Mouse (Mus musculus) heart, embryonic 14.5 days (tissue): Measurements from ENCODE around the gene Pde2a. TPM values are rescaled to one million over a fixed set of nuclear protein-coding genes. Genes with fewer than 3 reads are reported as not detected.

Source experiments
- ATAC-seq: fragments of 200-750 bp; cut with Nextera tagmentation; 2 replicates; pipeline ENCODE4 v1.8.0; 2017; ENCODE audit warnings: low read depth, moderate TSS enrichment; ENCODE audit not compliant: insufficient number of reproducible peaks, insufficient read depth, low FRiP score
- H3K27ac ChIP-seq, 2 experiments: fragments of 200-500 bp in 1 of 2; fragments of 300-500 bp in 1 of 2; sonication (generic) in 1 of 2; replicated peaks in 1 of 2; 2 replicates each; pipeline ENCODE4 v1.5.1; 2012 to 2014; ENCODE audit warnings: low read depth in 2 of 2, low read length in 2 of 2, control low read depth in 1 of 2, mild to moderate bottlenecking in 1 of 2, mixed read lengths in 1 of 2; ENCODE audit not compliant: control insufficient read depth in 1 of 2, insufficient read depth in 1 of 2
- H3K27me3 ChIP-seq: fragments of 300-500 bp; sonication (generic); 2 replicates; pipeline ENCODE4 v1.6.1; 2014; ENCODE audit warnings: mild to moderate bottlenecking, low read length, control low read depth; ENCODE audit not compliant: control insufficient read depth, insufficient read depth
- H3K36me3 ChIP-seq: fragments of 300-500 bp; sonication (generic); 2 replicates; pipeline ENCODE4 v1.6.1; 2014; ENCODE audit warnings: mild to moderate bottlenecking, control low read depth, low read length, mixed read lengths; ENCODE audit not compliant: control insufficient read depth, insufficient read depth
- H3K4me1 ChIP-seq, 2 experiments: fragments of 200-500 bp in 1 of 2; fragments of 300-500 bp in 1 of 2; sonication (generic) in 1 of 2; 2 replicates each; pipeline ENCODE4 v1.6.1; 2012 to 2014; ENCODE audit warnings: low read length in 2 of 2, control low read depth in 1 of 2, mixed read lengths in 1 of 2; ENCODE audit not compliant: control insufficient read depth in 2 of 2, insufficient read depth in 2 of 2
- H3K4me2 ChIP-seq: fragments of 300-500 bp; sonication (generic); 2 replicates; pipeline ENCODE4 v1.6.1; 2014; ENCODE audit warnings: mild to moderate bottlenecking, low read length
- H3K4me3 ChIP-seq, 2 experiments: fragments of 200-500 bp in 1 of 2; fragments of 300-500 bp in 1 of 2; sonication (generic) in 1 of 2; 2 replicates each; pipeline ENCODE4 v1.5.1; 2012 to 2014; ENCODE audit warnings: low read length in 2 of 2, mild to moderate bottlenecking in 2 of 2, control low read depth in 1 of 2, low read depth in 1 of 2, moderate library complexity in 1 of 2; ENCODE audit not compliant: control insufficient read depth in 1 of 2, insufficient read depth in 1 of 2
- H3K9ac ChIP-seq: fragments of 300-500 bp; sonication (generic); 2 replicates; pipeline ENCODE4 v1.6.1; 2014; ENCODE audit warnings: mild to moderate bottlenecking, low read length
- H3K9me3 ChIP-seq: fragments of 300-500 bp; sonication (generic); 2 replicates; pipeline ENCODE4 v1.6.1; 2016; ENCODE audit warnings: low read length, control low read depth; ENCODE audit not compliant: control insufficient read depth
- WGBS: fragments of 180-500 bp; shearing (Covaris S2); extraction: QIAGEN DNeasy Blood & Tissue Kit; methylation state at CpG from one replicate; pipeline ENCODE4 v1.1.7; 2014; 5-methylcytosine and 5-hydroxymethylcytosine counted together
- polyA plus RNA-seq: library from polyadenylated mRNA; unstranded; fragments of >200 nt; fragmentation: Nextera tagmentation; extraction: Ambion mirVana; gene quantifications from 2 replicates; pipeline ENCODE4 v1.2.1, GENCODE M21; 2014

The Pde2a gene
- polyA plus RNA-seq, 1 experiment from 2014 or later: 13.8 TPM

DNA sequence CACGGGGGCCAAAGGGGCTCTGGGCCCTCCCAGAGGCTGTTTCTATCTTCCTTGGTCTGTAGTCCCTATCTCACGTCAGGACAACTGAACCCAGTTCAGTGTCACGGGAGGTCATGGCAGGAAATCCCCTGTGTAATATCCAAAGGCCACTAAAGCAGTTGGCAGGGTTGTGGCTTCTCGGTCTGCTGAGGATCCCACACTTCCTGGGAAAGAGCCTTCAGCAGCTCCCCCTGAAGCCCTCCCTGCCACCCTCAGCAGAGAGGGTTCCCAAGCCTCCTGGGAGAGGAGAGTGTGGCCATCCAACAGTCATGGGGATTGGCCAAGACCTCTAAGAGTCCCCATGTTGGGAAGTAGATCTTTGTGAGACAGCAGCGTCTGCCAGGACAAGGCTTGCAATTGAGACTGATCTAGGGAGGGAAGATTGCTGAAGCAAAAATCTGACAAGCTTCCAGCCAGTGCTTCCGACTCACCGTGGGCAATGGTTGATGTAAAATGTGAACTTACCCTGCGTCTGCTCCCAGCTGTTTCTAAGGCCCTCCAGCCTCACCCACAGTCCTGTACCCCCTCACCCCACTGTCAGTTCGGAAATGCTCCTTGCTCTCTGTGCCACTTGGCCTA is 62.1 kb downstream of the Pde2a start:
- no peaks in the 10 kb centered on the region for H3K36me3 ChIP-seq
- no peak overlapping the region for H3K4me3 ChIP-seq
- WGBS: 67% methylated on average over 9 of the region's 9 CpGs
- H3K9ac ChIP-seq: no peak overlapping the region
- H3K9me3 ChIP-seq: no peaks in the 10 kb centered on the region
- H3K4me2 ChIP-seq: no peak overlapping the region
- H3K27ac ChIP-seq: no peak overlapping the region
- no peaks in the 10 kb centered on the region for H3K27me3 ChIP-seq
- peaks cover 6 to 7% of the 10 kb centered on the region in 2 experiments; a peak in 3 of 4 replicates for H3K4me1 ChIP-seq
- ATAC-seq: no peak

DNA sequence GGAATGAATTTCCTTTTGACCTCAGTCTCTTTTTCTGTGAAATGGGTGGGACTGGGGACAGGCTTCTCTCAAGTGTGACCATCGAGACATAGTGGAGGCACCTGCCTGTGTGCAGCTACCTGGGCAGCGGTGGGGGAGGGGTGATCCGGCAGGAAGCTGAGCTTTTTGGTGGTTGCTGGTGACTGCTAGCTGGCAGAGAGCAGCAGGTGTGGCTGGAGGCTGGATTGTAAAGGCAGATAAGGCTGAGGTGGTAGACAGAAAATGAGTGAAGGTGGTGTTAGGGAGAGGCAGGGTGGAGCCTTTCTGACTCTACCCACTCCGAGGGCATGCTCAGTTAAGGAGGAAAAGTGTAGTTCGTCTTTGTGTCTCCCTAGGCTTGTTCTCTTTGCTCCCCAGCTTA is 65.6 kb downstream of the Pde2a start:
- Histone ChIP-seq H3K36me3 (no peaks in the 10 kb centered on the region), H3K27me3 (no peaks in the 10 kb centered on the region), H3K9me3 (no peaks in the 10 kb centered on the region; the same call in 1 of the 2 replicates), H3K4me3 (no peak overlapping the region), H3K27ac (no peak overlapping the region), H3K4me1 (peaks cover 6 to 7% of the 10 kb centered on the region in 2 experiments; a peak in 3 of 4 replicates), H3K4me2 (no peak overlapping the region), H3K9ac (no peak overlapping the region)
- WGBS: 77% methylated on average over 5 of the region's 5 CpGs
- no peak for ATAC-seq

DNA sequence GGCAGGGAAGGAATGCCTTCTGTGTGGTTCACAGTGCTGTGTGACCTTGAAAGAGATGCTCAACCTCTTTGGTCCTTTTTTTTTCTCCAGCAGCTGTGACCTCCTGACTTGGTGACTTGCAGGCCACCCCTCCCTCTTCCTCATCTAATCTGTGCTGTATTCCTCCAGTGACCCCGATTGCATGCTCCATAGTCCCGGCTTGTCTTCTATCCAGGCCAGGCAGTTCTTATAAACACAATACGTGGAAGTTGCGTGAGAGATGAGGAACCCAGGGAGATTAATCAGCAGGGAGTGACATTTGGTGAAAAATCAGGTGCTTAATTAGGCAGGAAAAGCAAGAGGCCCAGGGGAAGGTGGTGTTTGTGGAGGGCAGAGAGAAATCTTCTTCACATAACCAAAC is 69.5 kb downstream of the Pde2a start:
- H3K9ac ChIP-seq: no peak overlapping the region
- peaks cover 2% of the 10 kb centered on the region; the same call in 1 of the 2 replicates for H3K27me3 ChIP-seq
- ATAC-seq: no peak
- 43% methylated on average over 4 of the region's 4 CpGs for WGBS
- no peaks in the 10 kb centered on the region; the same call in 1 of the 2 replicates for H3K9me3 ChIP-seq
- H3K4me3 ChIP-seq: no peak overlapping the region
- H3K36me3 ChIP-seq: no peaks in the 10 kb centered on the region
- no peaks in the 10 kb centered on the region for H3K4me1 ChIP-seq
- no peak overlapping the region for H3K4me2 ChIP-seq
- no peak overlapping the region for H3K27ac ChIP-seq

- no peak overlapping the region for H3K4me3 ChIP-seq
- no peaks in the 10 kb centered on the region for H3K4me1 ChIP-seq
- WGBS: 82% methylated on average over 3 of the region's 3 CpGs
- no peaks in the 10 kb centered on the region for H3K36me3 ChIP-seq
- peaks cover 61% of the 10 kb centered on the region for H3K27me3 ChIP-seq
- no peaks in the 10 kb centered on the region for H3K9me3 ChIP-seq
- no peak overlapping the region for H3K9ac ChIP-seq
- no peak overlapping the region for H3K27ac ChIP-seq
- H3K4me2 ChIP-seq: no peak overlapping the region
- ATAC-seq: no peak
These were observed 76.9 kb downstream of the Pde2a start for GRCm38 (mm10) chr7:101498385-101498784.

GRCm38 (mm10) chr7:101499251-101499650 is 77.8 kb downstream of the Pde2a start:
- Histone ChIP-seq H3K27ac (no peak overlapping the region), H3K4me2 (no peak overlapping the region), H3K4me1 (no peaks in the 10 kb centered on the region), H3K9me3 (no peaks in the 10 kb centered on the region), H3K36me3 (no peaks in the 10 kb centered on the region), H3K9ac (no peak overlapping the region), H3K4me3 (no peak overlapping the region), H3K27me3 (peaks cover 68% of the 10 kb centered on the region)
- 33% methylated on average over 10 of the region's 10 CpGs for WGBS
- ATAC-seq: no peak

- no peaks in the 10 kb centered on the region for H3K9me3 ChIP-seq
- 69% methylated on average over 9 of the region's 9 CpGs for WGBS
- H3K27ac ChIP-seq: no peak overlapping the region
- no peak overlapping the region for H3K4me2 ChIP-seq
- H3K4me1 ChIP-seq: peaks cover 0 to 3% of the 10 kb centered on the region in 2 experiments; a peak in 1 of 4 replicates
- peaks cover 71% of the 10 kb centered on the region for H3K27me3 ChIP-seq
- no peak overlapping the region for H3K4me3 ChIP-seq
- H3K9ac ChIP-seq: no peak overlapping the region
- no peaks in the 10 kb centered on the region for H3K36me3 ChIP-seq
- no peak for ATAC-seq
These were observed 78.2 kb downstream of the Pde2a start for GRCm38 (mm10) chr7:101499701-101500100.

- no peak; the same call in 1 of the 2 replicates for ATAC-seq
- Histone ChIP-seq H3K4me2 (no peak overlapping the region), H3K36me3 (no peaks in the 10 kb centered on the region), H3K4me3 (no peak overlapping the region), H3K9me3 (no peaks in the 10 kb centered on the region), H3K9ac (no peak overlapping the region), H3K27me3 (peaks cover 82% of the 10 kb centered on the region), H3K27ac (no peak overlapping the region), H3K4me1 (peaks cover 0 to 3% of the 10 kb centered on the region in 2 experiments; a peak in 1 of 4 replicates)
- 66% methylated on average over 4 of the region's 6 CpGs for WGBS
These were observed 79.7 kb downstream of the Pde2a start for GRCm38 (mm10) chr7:101501236-101501635.

- Histone ChIP-seq H3K4me2 (no peak overlapping the region), H3K27me3 (peaks cover 80% of the 10 kb centered on the region), H3K27ac (no peak overlapping the region), H3K36me3 (no peaks in the 10 kb centered on the region), H3K4me1 (peaks cover 0 to 3% of the 10 kb centered on the region in 2 experiments; a peak in 1 of 4 replicates), H3K4me3 (no peak overlapping the region), H3K9ac (no peak overlapping the region), H3K9me3 (no peaks in the 10 kb centered on the region)
- 64% methylated on average over 6 of the region's 6 CpGs for WGBS
- no peak for ATAC-seq
These were observed 80.2 kb downstream of the Pde2a start for GRCm38 (mm10) chr7:101501675-101502074.
